Mouse (Mus musculus): ENCODE results near the gene 4931429L15Rik. TPM values are rescaled to one million over a fixed set of nuclear protein-coding genes. Genes with fewer than 3 reads are reported as not detected.
"Not testable (repeated sequence)": the region's sequence is repeated elsewhere in the genome, so short reads cannot be mapped to it uniquely, and the experiment has no call there.

4931429L15Rik gene
- polyA plus RNA-seq, 1 experiment from 2014 or later: not detected

DNA sequence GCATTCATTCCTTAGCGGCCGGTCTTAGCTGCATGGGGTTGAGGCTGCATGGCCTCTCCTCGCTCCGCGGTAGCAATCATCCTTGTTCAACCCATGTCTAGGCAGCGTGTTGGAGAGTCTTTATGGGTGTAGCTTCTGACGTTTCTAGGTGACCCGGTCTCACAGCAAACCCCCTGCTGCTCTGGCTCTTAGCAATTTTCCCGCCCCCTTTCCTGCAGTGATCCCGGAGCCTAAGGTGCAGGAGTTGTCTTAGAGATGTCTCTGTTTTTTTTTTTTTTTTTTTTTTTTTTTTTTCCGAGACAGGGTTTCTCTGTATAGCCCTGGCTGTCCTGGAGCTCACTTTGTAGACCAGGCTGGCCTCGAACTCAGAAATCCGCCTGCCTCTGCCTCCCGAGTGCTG is 16.5 kb upstream of the 4931429L15Rik start:
- WGBS: 74% methylated on average over 13 of the region's 14 CpGs
- not testable (repeated sequence) for H3K4me3 ChIP-seq; DNase-seq (ENCODE audit: low spot score); H3K27ac ChIP-seq (replicated peaks); H3K9me3 ChIP-seq (replicated peaks); H3K36me3 ChIP-seq
- H3K27me3 ChIP-seq (ENCODE audit: low read depth, poor library complexity, severe bottlenecking): peaks cover 83% of the 10 kb centered on the region
- peaks cover 41% of the 10 kb centered on the region for H3K4me1 ChIP-seq

GRCm38 (mm10) chr9:46335461-46335995 is 15.7 kb upstream of the 4931429L15Rik start:
- Histone ChIP-seq H3K4me1 (peaks cover 42% of the 10 kb centered on the region), H3K36me3 (no peaks in the 10 kb centered on the region), H3K9me3 (replicated peaks) (no peaks in the 10 kb centered on the region), H3K27ac (replicated peaks) (no peak overlapping the region), H3K4me3 (no peak overlapping the region), H3K27me3 (ENCODE audit: low read depth, poor library complexity, severe bottlenecking) (peaks cover 88% of the 10 kb centered on the region)
- DNase-seq (ENCODE audit: low spot score): no peak
- 76% methylated on average over 10 of the region's 10 CpGs for WGBS

- Histone ChIP-seq H3K27me3 (ENCODE audit: low read depth, poor library complexity, severe bottlenecking) (peaks cover 87% of the 10 kb centered on the region), H3K27ac (replicated peaks) (no peak overlapping the region), H3K4me1 (peaks cover 49% of the 10 kb centered on the region), H3K4me3 (no peak overlapping the region), H3K9me3 (replicated peaks) (no peaks in the 10 kb centered on the region), H3K36me3 (no peaks in the 10 kb centered on the region)
- peak; percentile 34 for DNase-seq (ENCODE audit: low spot score)
- 35% methylated on average over 26 of the region's 26 CpGs for WGBS
Measured at GRCm38 (mm10) chr9:46334471-46335025, 14.8 kb upstream of the 4931429L15Rik start.

- WGBS: 53% methylated on average over 1 of the region's 1 CpGs
- no peak for DNase-seq (ENCODE audit: low spot score)
- H3K36me3 ChIP-seq: no peaks in the 10 kb centered on the region
- H3K4me1 ChIP-seq: peaks cover 37% of the 10 kb centered on the region
- H3K4me3 ChIP-seq: no peak overlapping the region
- H3K27ac ChIP-seq (replicated peaks): no peak overlapping the region
- no peaks in the 10 kb centered on the region for H3K9me3 ChIP-seq (replicated peaks)
- peaks cover 66% of the 10 kb centered on the region for H3K27me3 ChIP-seq (ENCODE audit: low read depth, poor library complexity, severe bottlenecking)
Measured at GRCm38 (mm10) chr9:46331301-46331700, 11.5 kb upstream of the 4931429L15Rik start.

- Histone ChIP-seq H3K27me3 (ENCODE audit: low read depth, poor library complexity, severe bottlenecking) (peaks cover 58% of the 10 kb centered on the region), H3K9me3 (replicated peaks) (no peaks in the 10 kb centered on the region), H3K27ac (replicated peaks) (no peak overlapping the region), H3K36me3 (no peaks in the 10 kb centered on the region), H3K4me1 (peaks cover 37% of the 10 kb centered on the region), H3K4me3 (no peak overlapping the region)
- no peak for DNase-seq (ENCODE audit: low spot score)
- 41% methylated on average over 6 of the region's 6 CpGs for WGBS
Measured at GRCm38 (mm10) chr9:46330586-46330895, 10.8 kb upstream of the 4931429L15Rik start.

DNA sequence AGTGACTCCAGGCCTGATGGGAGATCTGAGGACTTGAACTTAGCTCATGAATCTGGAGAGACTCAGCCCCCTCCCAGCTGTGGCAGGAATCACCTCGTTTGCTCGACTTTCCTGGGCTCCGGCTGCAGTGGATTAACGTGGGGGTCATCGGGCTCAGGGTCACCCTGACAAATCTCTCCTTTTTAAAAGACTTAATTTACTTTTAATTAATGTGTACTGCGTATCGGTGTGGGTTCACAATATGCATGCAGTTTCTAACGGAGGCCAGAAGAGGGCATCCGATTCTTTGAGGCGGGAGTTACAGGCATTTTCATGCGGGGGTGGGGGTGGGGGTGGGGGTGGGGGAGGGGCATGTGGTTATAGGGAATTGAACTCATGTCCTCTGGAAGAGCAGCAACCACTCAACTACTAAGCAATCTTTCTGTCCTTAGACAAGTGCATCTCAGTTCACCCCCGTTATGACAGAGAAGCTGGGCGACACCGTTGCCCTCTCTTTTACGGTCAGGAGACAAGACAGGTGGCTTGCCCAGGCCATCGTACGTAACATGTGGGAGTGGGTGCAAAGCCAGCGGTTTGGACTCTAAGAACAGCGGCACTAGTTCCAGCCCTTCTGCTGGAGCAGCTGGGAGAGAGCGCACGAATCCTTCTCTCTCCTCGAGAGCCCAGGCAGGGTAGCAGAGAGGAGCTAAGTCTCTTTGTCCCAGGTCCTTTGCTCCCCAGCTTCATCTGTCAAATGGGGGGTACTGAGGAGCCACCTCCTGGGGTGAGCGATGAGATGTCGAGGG is 10.2 kb upstream of the 4931429L15Rik start:
- Histone ChIP-seq H3K27ac (replicated peaks) (peak overlapping the region; percentile 93; the same call in 1 of the 2 replicates), H3K4me3 (no peak overlapping the region), H3K4me1 (peaks cover 35% of the 10 kb centered on the region), H3K9me3 (replicated peaks) (no peaks in the 10 kb centered on the region), H3K36me3 (no peaks in the 10 kb centered on the region), H3K27me3 (ENCODE audit: low read depth, poor library complexity, severe bottlenecking) (peaks cover 53% of the 10 kb centered on the region)
- 14% methylated on average over 24 of the region's 24 CpGs for WGBS
- no peak for DNase-seq (ENCODE audit: low spot score)

DNA sequence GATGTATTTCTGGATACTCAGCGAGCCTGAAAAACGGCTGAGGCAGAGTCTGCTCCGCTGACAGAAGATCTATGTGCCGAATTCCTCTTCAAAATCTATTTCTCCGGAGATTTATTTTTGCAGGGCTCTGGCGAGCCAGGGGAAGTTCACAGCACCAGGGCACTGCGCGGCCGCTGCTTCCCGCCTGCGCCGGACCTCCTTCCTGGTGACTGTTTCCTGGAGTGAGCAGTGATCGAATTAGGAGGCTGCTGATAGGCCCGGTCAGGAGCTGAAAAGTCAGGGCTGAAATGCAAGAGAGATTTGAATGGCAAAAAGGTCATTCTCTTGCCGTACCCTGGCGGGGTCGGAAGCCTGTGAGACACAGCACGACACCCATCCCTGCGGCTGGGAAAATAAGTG is 9.5 kb upstream of the 4931429L15Rik start:
- no peaks in the 10 kb centered on the region for H3K36me3 ChIP-seq
- H3K9me3 ChIP-seq (replicated peaks): no peaks in the 10 kb centered on the region
- H3K27me3 ChIP-seq (ENCODE audit: low read depth, poor library complexity, severe bottlenecking): peaks cover 45% of the 10 kb centered on the region
- DNase-seq (ENCODE audit: low spot score): peak; percentile 78
- peaks cover 27% of the 10 kb centered on the region for H3K4me1 ChIP-seq
- H3K4me3 ChIP-seq: peak overlapping the region; percentile 46
- WGBS: 1% methylated on average over 19 of the region's 19 CpGs
- H3K27ac ChIP-seq (replicated peaks): peak overlapping the region; percentile 93

- Histone ChIP-seq H3K27ac (replicated peaks) (peak overlapping the region; percentile 93), H3K4me3 (peak overlapping the region; percentile 46), H3K27me3 (ENCODE audit: low read depth, poor library complexity, severe bottlenecking) (peaks cover 45% of the 10 kb centered on the region), H3K4me1 (peaks cover 27% of the 10 kb centered on the region), H3K36me3 (no peaks in the 10 kb centered on the region), H3K9me3 (replicated peaks) (no peaks in the 10 kb centered on the region)
- DNase-seq (ENCODE audit: low spot score): peak; percentile 86
- 2% methylated on average over 30 of the region's 30 CpGs for WGBS
Measured at GRCm38 (mm10) chr9:46328572-46329249, 8.9 kb upstream of the 4931429L15Rik start.

DNA sequence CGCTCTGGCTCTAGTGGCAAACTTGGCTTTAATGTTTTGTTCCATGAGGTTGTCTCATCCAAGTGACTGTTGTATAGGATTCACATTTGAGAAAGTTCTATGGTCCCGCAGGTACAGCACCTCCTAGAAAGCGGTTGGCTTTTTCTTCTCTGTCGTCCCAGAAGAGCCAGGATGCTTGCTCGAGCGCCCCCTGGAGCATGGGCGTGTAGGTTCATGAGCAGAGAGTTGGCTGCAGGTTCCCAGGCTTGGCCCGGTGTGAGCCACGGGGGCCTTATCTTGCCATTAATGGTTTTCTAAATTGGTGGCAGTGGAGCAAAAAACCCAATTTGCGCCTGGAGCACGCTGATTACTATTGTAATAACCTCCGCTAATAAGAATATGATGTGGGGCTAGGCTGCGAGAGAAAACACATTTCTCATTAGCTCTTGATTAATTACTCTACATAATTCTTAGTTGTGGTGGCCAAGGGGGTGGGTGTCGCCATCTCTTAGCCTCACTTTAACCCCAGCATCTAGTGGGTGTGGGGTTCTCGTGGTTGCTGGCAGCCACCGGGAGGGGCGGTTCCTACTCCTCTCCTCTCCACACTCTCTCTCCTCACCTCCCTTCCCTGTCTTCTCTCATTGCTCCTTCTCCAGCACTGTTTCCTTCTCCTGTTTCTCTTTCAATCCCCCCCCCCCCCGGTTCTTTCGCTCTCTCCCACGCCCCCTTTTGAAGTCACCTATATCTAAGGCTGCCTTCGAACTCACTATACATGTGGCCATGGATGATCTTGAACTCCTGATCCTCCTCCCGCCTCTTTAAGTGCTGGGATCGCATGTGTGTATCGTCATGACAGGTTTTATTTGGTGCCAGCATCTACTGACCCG is 8.2 kb upstream of the 4931429L15Rik start:
- DNase-seq (ENCODE audit: low spot score): no peak
- H3K36me3 ChIP-seq: no peaks in the 10 kb centered on the region
- peaks cover 27% of the 10 kb centered on the region for H3K4me1 ChIP-seq
- no peaks in the 10 kb centered on the region for H3K9me3 ChIP-seq (replicated peaks)
- peak overlapping the region; percentile 93 for H3K27ac ChIP-seq (replicated peaks)
- H3K4me3 ChIP-seq: peak overlapping the region; percentile 46; the same call in 1 of the 2 replicates
- peaks cover 43% of the 10 kb centered on the region for H3K27me3 ChIP-seq (ENCODE audit: low read depth, poor library complexity, severe bottlenecking)
- 65% methylated on average over 25 of the region's 25 CpGs for WGBS

DNA sequence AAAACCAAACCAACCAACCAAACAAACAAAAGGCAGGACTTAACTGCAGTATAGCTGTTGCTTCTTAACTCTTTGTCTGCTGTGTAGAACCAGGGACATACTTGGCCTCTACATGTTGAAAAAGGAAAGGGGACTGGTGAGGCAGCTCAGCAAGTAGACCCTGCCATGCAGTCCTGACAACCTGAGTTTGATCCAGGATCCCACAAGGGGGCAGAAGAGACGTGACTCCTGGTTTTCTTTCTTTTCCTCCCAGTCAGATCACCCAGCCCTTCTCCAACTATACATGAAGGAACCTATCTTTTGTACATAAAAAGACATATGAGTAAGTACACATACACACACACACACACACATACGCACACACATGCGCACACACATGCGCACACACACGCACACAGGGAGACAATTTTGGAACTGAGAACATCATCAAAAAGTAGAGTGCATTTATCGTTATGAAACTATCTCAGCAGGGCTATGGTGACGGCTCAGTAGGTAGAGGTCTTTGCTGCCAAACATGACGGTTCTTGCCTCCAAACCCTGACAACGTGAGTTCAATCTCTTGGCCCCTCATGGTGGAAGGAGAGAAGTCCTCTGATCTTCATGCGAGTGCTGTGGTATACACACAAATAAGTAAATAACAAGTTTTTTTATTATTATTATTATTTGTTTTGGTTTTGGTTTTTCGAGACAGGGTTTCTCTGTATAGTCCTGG is 7.1 kb upstream of the 4931429L15Rik start:
- H3K36me3 ChIP-seq: no peaks in the 10 kb centered on the region
- H3K27ac ChIP-seq (replicated peaks): no peak overlapping the region
- H3K27me3 ChIP-seq (ENCODE audit: low read depth, poor library complexity, severe bottlenecking): peaks cover 42% of the 10 kb centered on the region
- no peak for DNase-seq (ENCODE audit: low spot score)
- H3K9me3 ChIP-seq (replicated peaks): no peaks in the 10 kb centered on the region
- no peak overlapping the region for H3K4me3 ChIP-seq
- 90% methylated on average over 11 of the region's 11 CpGs for WGBS
- peaks cover 27% of the 10 kb centered on the region for H3K4me1 ChIP-seq

- no peak overlapping the region for H3K27ac ChIP-seq (replicated peaks)
- DNase-seq (ENCODE audit: low spot score): no peak
- H3K27me3 ChIP-seq (ENCODE audit: low read depth, poor library complexity, severe bottlenecking): peaks cover 28% of the 10 kb centered on the region
- no peaks in the 10 kb centered on the region for H3K36me3 ChIP-seq
- 88% methylated on average over 2 of the region's 2 CpGs for WGBS
- H3K9me3 ChIP-seq (replicated peaks): peaks cover 13% of the 10 kb centered on the region; the same call in 1 of the 2 replicates
- H3K4me3 ChIP-seq: no peak overlapping the region
- peaks cover 17% of the 10 kb centered on the region for H3K4me1 ChIP-seq
Measured at GRCm38 (mm10) chr9:46320461-46320860, 675 bp upstream of the 4931429L15Rik start.

- no peak overlapping the region for H3K27ac ChIP-seq (replicated peaks)
- peaks cover 34% of the 10 kb centered on the region for H3K27me3 ChIP-seq (ENCODE audit: low read depth, poor library complexity, severe bottlenecking)
- peaks cover 13% of the 10 kb centered on the region; the same call in 1 of the 2 replicates for H3K9me3 ChIP-seq (replicated peaks)
- H3K4me3 ChIP-seq: no peak overlapping the region
- no peak for DNase-seq (ENCODE audit: low spot score)
- 84% methylated on average over 3 of the region's 3 CpGs for WGBS
- H3K4me1 ChIP-seq: peaks cover 30% of the 10 kb centered on the region
- H3K36me3 ChIP-seq: no peaks in the 10 kb centered on the region
Measured at GRCm38 (mm10) chr9:46317957-46318356, 1.8 kb downstream of the 4931429L15Rik start.
